Mouse (Mus musculus) adrenal gland, postnatal 36 days (tissue): ENCODE results near the gene Vmn2r100. TPM values are rescaled to one million over a fixed set of nuclear protein-coding genes. Genes with fewer than 3 reads are reported as not detected.

Experiments
- DNase-seq, 2 experiments: peaks; one replicate each; pipeline ENCODE4 v3.0.0; 2021; ENCODE audit warnings: mixed read lengths in 1 of 2
- long read RNA-seq, 2 experiments: library from polyadenylated mRNA; stranded (forward); transcript quantifications; one replicate each; pipeline ENCODE4 v2.0.0; 2021; ENCODE audit warnings: borderline sequencing depth in 2 of 2
- total RNA-seq, 2 experiments: library from RNA; stranded (reverse); gene quantifications; 2 replicates each; pipeline ENCODE4 v1.2.3; 2021

The Vmn2r100 gene
- not detected for total RNA-seq
- long read RNA-seq, experiment 1, result 0 reads
- long read RNA-seq, experiment 2, result 0 reads

DNA sequence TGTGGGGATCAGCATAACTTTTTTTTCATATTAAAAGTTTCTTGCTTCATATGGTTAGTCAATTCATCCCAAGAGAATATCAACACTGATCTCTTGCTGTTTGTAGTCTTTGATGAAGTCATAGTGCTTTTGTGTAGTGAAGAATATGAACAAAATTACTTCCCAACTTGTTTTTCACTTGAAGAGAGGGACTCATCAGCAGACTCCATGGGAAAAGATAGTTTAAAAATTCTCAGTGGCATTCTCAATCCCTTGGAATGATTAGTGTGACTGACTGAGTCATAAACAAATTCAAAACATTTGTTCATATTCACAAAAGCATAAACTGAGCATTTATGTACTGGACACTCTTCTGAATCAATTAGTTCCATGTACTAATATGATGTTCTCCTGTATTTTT, at the start of gene Vmn2r100:
Gene Vmn2r100 (plus strand): TSS at position 301 of the 400 bp plus-strand sequence.
- no peak for DNase-seq

DNA sequence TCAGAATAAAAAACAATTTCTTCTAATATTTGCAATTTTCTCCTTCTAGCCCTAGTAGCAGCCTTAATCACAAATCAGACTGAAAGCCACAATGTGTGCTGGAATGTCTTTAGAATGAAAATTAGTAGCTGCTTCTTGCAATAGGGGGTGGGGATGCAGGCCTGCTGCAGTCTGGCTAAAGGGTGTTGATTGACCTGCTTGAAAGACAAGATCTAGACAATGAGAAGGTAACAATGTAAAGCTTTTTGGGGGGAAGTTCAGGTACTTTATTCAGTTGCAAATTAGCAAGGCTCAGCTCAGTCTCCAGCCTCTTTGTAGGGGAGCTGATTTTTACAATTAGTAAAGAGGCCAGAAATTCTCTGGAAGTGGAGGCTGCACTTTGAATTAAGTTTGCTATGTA, 21.7 kb upstream of the Vmn2r100 start:
- no peak for DNase-seq

DNA sequence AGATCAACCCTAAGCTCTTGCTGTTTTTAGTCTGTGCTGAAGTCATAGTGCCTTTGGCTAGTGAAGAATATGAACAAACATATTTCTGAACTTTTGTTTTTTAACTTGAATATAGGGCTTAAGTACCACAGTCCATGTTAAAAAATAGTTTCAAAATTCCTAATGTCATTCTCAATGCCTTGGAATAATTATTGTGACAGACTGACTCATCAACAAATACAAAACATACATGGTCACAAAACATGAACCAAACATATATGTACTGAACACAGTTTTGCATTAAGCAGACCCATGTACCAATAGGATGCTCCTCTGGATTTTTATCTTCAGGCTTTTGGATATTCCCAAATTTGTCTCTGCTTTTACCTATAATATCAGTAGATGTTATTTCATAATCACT, 72.4 kb downstream of the Vmn2r100 start, which contains the start of gene Vmn2r101:
Gene Vmn2r101 (plus strand): TSS at position 301 of the 400 bp plus-strand sequence.
- DNase-seq, result no peak

Other genes with a start within 250 kb of the Vmn2r100 start
- gene Vmn2r99, start 142.8 kb upstream of the Vmn2r100 start, total RNA-seq, result not detected
- gene Vmn2r101, start 72.5 kb downstream of the Vmn2r100 start, total RNA-seq, result not detected
- not detected for gene Vmn2r102, start 155.6 kb downstream of the Vmn2r100 start, total RNA-seq